Mouse (Mus musculus) heart, embryonic 15.5 days (tissue): ENCODE measurements at regions not wholly inside any gene's neighbourhood (a gene's known extent, or its start where the extent isn't known, plus 50 kb on each side); places are given as distances from the start of the nearest gene placed in this dataset.

Source experiments
- ATAC-seq: fragments of 200-750 bp; cut with Nextera tagmentation; replicated peaks from 2 replicates; pipeline ENCODE4 v1.8.0; 2017; ENCODE audit warnings: low read depth, moderate TSS enrichment; ENCODE audit not compliant: insufficient number of reproducible peaks, insufficient read depth, low FRiP score
- H3K27ac ChIP-seq: fragments of 300-500 bp; sonication (generic); 2 replicates; pipeline ENCODE4 v1.5.1; 2015; ENCODE audit warnings: mild to moderate bottlenecking, inconsistent platforms
- H3K27me3 ChIP-seq: fragments of 300-500 bp; sonication (generic); 2 replicates; pipeline ENCODE4 v1.6.1; 2015; ENCODE audit warnings: inconsistent platforms
- H3K36me3 ChIP-seq: fragments of 300-500 bp; sonication (generic); 2 replicates; pipeline ENCODE4 v1.6.1; 2015; ENCODE audit warnings: mild to moderate bottlenecking, inconsistent platforms
- H3K4me1 ChIP-seq: fragments of 300-500 bp; sonication (generic); replicated peaks from 2 replicates; pipeline ENCODE4 v1.6.1; 2015; ENCODE audit warnings: inconsistent platforms
- H3K4me2 ChIP-seq: fragments of 300-500 bp; sonication (generic); 2 replicates; pipeline ENCODE4 v1.6.1; 2015; ENCODE audit warnings: inconsistent platforms, mild to moderate bottlenecking, moderate library complexity
- H3K4me3 ChIP-seq: fragments of 300-500 bp; sonication (generic); 2 replicates; pipeline ENCODE4 v1.5.1; 2015; ENCODE audit warnings: mild to moderate bottlenecking, inconsistent platforms
- H3K9ac ChIP-seq: fragments of 300-500 bp; sonication (generic); 2 replicates; pipeline ENCODE4 v1.6.1; 2015; ENCODE audit warnings: mild to moderate bottlenecking, inconsistent platforms
- H3K9me3 ChIP-seq: fragments of 300-500 bp; sonication (generic); replicated peaks from 2 replicates; pipeline ENCODE4 v1.6.1; 2016; ENCODE audit warnings: inconsistent platforms
- WGBS: fragments of 180-500 bp; shearing (Covaris S2); methylation state at CpG from one replicate; pipeline ENCODE4 v1.1.7; 2015; ENCODE audit warnings: mixed read lengths; 5-methylcytosine and 5-hydroxymethylcytosine counted together

DNA sequence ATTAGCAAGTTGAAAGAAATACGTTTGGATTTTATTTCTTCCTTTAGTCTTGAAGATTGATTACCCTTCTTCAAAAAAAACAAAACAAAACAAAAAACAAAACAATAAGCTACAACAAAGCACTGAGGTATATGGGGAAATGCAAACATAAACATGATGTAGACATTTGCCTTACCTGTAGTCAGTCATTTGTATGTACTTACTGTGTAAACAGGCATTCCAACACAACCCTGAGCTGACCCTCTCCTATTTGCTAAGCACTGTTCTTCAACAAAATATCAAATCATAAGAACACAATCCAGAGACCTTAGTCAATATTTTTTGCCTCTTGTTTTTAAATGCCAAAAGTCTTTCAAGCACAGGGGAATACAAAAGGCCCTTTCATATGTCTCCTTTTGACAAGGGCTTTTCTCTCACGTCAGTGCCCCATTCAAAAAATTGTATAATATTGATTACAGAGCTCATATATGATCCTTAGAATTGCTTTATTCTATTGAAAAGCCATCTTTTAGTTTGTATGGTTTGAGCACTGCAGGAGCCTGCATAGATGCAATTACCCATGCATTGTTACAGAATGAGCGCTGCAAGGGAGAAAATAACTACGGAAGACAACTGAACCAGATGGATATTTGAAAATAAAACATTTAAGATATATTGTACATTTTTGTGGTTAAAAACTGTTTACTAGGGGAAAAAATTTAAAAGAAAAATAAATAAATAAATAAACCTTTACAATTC, 326.2 kb downstream of the Csnka2ip start:
- no peaks in the 10 kb centered on the region for H3K9me3 ChIP-seq
- no peaks in the 10 kb centered on the region for H3K36me3 ChIP-seq
- no peak overlapping the region for H3K4me3 ChIP-seq
- ATAC-seq: no peak
- no peak overlapping the region for H3K4me2 ChIP-seq
- H3K27ac ChIP-seq: no peak overlapping the region
- 83% methylated on average over 4 of the region's 4 CpGs for WGBS
- H3K9ac ChIP-seq: no peak overlapping the region
- H3K27me3 ChIP-seq: no peaks in the 10 kb centered on the region
- H3K4me1 ChIP-seq: no peaks in the 10 kb centered on the region

DNA sequence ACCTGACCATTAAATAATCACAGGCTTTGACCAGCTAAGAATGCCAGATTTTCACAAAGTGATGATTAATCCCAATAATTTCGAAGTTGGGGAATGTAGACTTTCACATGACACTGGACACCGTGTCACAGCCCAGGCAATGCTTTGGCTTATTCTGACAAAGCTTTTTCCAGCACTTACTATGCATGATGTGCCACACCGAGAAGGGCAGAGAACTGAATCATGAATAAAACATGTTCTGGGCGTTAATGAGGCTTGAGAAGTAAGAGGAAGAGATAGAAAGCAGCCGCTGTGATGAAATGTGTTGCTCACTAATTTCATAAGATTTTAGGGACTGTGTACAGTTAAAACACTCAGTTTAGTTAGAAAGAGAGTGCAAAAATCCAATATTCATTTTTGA, 326.8 kb downstream of the Csnka2ip start:
- no peak for ATAC-seq

DNA sequence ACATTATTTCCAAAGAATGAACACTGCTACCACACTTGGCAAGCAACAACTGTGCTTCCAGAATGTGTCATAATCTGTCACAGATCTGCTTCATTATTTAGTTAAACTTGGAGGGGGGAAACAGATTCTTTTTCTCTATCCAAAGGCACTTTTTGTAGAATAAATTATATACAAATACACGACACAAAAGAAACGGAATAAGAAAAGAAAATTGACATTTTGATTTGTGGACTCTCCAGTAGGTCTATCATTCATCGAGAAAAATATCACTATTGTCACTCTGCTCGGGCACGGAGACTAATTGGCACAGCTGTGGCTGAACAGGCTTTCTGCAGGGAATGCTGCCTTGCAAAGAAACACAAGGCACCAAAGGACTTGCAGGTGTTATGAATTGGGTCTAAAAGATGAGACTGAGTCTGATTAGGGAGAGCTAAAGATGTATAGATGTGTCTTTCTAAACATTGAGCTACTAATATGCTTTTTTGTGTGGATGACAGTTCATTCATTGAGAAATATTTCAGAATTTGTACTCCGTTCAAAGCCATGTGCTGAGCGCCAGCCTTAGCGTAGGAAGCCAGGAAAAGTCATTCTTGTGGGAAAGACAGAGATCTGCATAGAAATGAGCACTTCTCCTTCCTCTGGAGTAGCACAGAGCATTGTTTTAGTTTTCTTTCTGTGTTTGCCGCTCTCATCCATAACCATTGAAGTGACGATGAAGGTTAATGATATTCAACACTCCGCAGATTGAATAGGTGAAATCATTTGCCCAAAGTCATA, 337.1 kb downstream of the Csnka2ip start:
- Histone ChIP-seq H3K9ac (no peak overlapping the region), H3K27me3 (no peaks in the 10 kb centered on the region), H3K9me3 (no peaks in the 10 kb centered on the region), H3K4me1 (no peaks in the 10 kb centered on the region), H3K4me2 (no peak overlapping the region), H3K27ac (no peak overlapping the region), H3K36me3 (no peaks in the 10 kb centered on the region), H3K4me3 (no peak overlapping the region)
- ATAC-seq: no peak
- 84% methylated on average over 11 of the region's 11 CpGs for WGBS

More for the DNA sequence above, 326.8 kb downstream of the Csnka2ip start:
- no peak overlapping the region for H3K4me2 ChIP-seq
- no peaks in the 10 kb centered on the region for H3K36me3 ChIP-seq
- WGBS: 76% methylated on average over 5 of the region's 5 CpGs
- H3K4me3 ChIP-seq: no peak overlapping the region
- no peaks in the 10 kb centered on the region for H3K4me1 ChIP-seq
- H3K9me3 ChIP-seq: no peaks in the 10 kb centered on the region
- H3K27ac ChIP-seq: no peak overlapping the region
- H3K9ac ChIP-seq: no peak overlapping the region
- no peaks in the 10 kb centered on the region for H3K27me3 ChIP-seq

DNA sequence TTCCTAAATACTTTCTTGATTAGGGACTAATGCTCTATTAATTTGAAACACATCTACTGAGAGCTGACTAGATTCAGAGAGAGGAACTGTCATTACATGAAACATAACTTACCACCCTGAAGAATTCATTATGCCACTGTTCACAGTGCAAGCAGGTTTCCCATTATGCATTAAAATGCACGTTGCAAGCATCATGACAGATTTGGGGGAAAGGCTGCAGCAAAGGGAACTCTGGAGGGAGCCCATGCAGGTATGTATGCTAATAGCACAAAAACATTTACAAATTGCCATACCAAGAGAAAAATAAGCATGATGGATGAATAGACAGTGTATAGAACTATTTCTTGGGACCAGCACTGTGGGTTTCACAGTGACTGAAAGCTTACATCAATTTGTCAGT, 351.1 kb downstream of the Csnka2ip start:
- H3K9me3 ChIP-seq: no peaks in the 10 kb centered on the region
- WGBS: 69% methylated on average over 1 of the region's 1 CpGs

DNA sequence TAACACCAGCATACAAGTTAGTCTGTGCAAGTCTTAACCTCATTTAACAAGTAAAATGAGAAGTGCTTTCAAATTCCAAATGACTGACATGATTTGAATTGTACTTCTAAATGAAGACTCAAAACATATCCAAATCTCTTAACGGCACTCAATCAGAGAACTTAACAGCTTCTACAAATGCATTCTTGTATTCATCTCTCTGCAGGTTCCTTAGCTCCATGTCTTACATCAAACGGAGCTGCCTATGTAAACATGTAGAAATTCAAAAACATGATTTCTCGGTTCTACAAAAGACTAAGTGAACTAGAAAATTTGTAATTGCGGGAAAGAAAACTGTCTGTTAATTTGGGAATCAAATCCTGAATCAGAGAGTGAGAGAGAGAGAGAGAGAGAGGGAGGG, 353.5 kb downstream of the Csnka2ip start:
- Histone ChIP-seq H3K9ac (no peak overlapping the region), H3K27me3 (no peaks in the 10 kb centered on the region), H3K9me3 (no peaks in the 10 kb centered on the region), H3K4me3 (no peak overlapping the region), H3K4me1 (no peaks in the 10 kb centered on the region), H3K36me3 (no peaks in the 10 kb centered on the region), H3K4me2 (no peak overlapping the region), H3K27ac (no peak overlapping the region)
- WGBS: 74% methylated on average over 4 of the region's 4 CpGs
- no peak for ATAC-seq

More for the DNA sequence above, 351.1 kb downstream of the Csnka2ip start:
- H3K9ac ChIP-seq: no peak overlapping the region
- H3K27me3 ChIP-seq: no peaks in the 10 kb centered on the region
- H3K4me3 ChIP-seq: no peak overlapping the region
- ATAC-seq: no peak
- H3K4me2 ChIP-seq: no peak overlapping the region
- no peaks in the 10 kb centered on the region for H3K4me1 ChIP-seq
- no peak overlapping the region for H3K27ac ChIP-seq
- H3K36me3 ChIP-seq: no peaks in the 10 kb centered on the region

DNA sequence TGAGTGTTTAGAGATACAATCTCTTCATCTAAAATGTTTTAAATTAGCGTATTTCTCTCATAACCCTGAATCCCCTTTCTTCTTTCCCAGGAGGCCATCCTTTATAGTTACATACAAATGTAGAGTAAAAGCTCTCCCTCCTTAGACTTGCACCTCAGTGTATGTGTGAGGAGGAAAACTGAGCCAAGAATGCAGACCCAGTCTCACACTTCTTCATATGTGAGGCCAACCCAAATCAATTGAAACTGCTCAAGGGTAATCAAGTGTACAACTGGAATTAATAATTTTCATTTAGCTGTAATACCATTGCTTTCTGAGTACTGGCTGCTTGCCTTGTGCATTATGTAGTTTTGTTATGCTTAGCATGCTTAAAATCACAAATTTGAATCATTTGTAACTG, 356.3 kb downstream of the Csnka2ip start:
- Histone ChIP-seq H3K4me1 (no peaks in the 10 kb centered on the region), H3K27me3 (no peaks in the 10 kb centered on the region), H3K36me3 (no peaks in the 10 kb centered on the region), H3K27ac (no peak overlapping the region), H3K4me2 (no peak overlapping the region), H3K4me3 (no peak overlapping the region), H3K9me3 (no peaks in the 10 kb centered on the region), H3K9ac (no peak overlapping the region)
- ATAC-seq: no peak
- 79% methylated on average over 1 of the region's 1 CpGs for WGBS

DNA sequence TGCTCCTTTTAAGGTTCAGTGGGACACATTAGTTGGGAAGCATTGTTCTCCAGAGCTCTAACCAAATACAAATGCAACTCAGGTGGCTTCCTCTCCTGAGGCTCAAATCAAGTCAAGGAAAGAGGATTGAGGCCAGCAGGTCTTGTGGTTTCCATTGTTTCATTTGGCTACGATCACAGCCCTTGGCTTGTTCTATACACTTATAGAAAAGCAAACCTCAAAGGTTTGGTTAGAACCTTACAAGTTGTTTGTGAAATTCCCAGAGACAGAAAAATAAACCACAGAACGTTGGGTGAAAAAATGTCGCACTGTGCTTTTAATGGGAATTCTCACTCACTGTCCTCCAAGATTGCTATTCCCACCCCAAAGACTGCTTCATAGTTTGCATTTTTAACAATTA, 360.4 kb upstream of the Epha3 start:
- Histone ChIP-seq H3K9me3 (no peaks in the 10 kb centered on the region), H3K36me3 (no peaks in the 10 kb centered on the region), H3K4me2 (no peak overlapping the region), H3K4me1 (no peaks in the 10 kb centered on the region), H3K27me3 (no peaks in the 10 kb centered on the region), H3K9ac (no peak overlapping the region), H3K4me3 (no peak overlapping the region), H3K27ac (no peak overlapping the region)
- 77% methylated on average over 3 of the region's 3 CpGs for WGBS
- ATAC-seq: no peak

DNA sequence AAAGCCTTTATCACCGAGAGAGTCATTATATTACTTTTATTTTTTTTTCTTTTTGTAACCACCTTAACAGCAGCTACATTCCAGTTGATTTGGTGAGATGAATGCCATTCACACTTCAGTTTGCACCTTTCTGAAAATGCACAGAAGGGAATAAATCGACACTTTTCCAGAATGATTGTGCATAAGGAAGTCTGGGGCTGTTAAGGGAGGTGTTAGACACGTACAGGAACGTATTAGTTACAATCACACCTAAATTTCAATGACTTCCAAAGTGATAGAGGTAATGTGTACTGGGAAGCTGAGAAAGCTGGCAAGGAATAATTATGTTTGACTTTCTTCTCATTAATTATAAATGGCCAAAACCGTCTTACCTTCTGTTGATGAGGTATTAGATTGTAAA, 352.7 kb upstream of the Epha3 start:
- Histone ChIP-seq H3K27ac (no peak overlapping the region), H3K4me2 (no peak overlapping the region), H3K9ac (no peak overlapping the region), H3K36me3 (no peaks in the 10 kb centered on the region), H3K9me3 (no peaks in the 10 kb centered on the region), H3K27me3 (no peaks in the 10 kb centered on the region), H3K4me3 (no peak overlapping the region), H3K4me1 (no peaks in the 10 kb centered on the region)
- ATAC-seq: no peak
- 69% methylated on average over 5 of the region's 5 CpGs for WGBS

DNA sequence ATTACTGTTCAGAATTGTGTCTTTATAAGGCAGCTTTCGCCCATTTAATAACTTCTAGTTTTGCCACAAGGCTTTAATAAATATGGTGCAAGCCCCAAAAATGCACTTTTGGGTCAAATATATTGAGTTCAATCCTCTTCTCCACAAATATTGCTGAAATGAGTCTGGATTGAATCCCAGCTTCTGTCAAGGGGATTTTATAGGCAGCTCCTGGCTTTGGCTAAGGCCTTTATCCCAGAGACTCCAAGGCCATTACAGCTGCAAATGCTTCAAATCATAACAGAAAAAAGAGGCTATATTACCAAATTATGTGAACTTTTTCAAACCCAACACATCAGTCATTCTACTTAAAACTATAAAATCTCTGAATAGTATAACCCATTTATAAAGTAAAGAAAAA, 347.9 kb upstream of the Epha3 start:
- 77% methylated on average over 1 of the region's 1 CpGs for WGBS
- H3K4me1 ChIP-seq: no peaks in the 10 kb centered on the region
- no peaks in the 10 kb centered on the region for H3K36me3 ChIP-seq
- no peaks in the 10 kb centered on the region for H3K27me3 ChIP-seq
- no peak for ATAC-seq
- H3K9me3 ChIP-seq: no peaks in the 10 kb centered on the region
- H3K9ac ChIP-seq: no peak overlapping the region
- no peak overlapping the region for H3K4me2 ChIP-seq
- no peak overlapping the region for H3K4me3 ChIP-seq
- no peak overlapping the region for H3K27ac ChIP-seq

DNA sequence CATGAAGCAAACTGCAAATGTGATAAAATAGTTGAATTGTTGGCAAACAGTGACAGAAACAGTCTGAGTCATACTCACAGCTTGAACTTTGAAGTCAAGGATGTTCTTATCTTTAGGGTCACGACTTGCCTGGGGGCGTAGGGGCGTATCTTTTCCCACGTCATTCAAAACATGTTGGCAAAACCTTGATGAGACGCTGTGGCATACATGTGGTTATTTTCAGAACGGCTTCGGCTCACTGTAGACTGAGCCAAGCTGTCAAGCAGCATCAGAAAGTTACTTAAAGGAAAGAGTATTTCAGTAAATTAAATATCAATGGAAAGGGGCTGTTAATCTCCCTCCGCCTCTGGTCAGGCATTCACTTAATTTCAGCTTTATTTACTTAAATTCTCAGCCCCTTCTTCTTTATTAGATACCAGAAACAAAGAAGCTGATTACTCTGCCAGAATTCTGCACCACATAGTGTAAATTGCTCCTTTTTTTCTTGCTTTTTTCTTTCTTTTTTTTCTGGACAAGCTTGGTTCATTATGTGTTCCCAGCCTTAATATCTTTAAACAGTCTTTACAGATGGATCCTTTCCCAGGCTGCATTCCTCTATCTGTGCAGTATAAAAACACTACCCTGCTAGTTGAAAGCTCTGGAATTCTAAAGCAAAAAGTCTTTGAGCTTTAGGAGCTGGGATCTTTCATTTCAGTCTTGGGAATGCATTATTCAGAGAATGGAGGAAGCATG, 302.9 kb upstream of the Epha3 start:
- Histone ChIP-seq H3K9me3 (no peaks in the 10 kb centered on the region), H3K9ac (no peak overlapping the region), H3K36me3 (no peaks in the 10 kb centered on the region), H3K4me2 (peak overlapping the region; percentile 10; the same call in 1 of the 2 replicates), H3K4me3 (0 out of 2 replicates have a peak overlapping the region, but pooled peaks have one; percentile 8), H3K27ac (peak overlapping the region; percentile 34; the same call in 1 of the 2 replicates), H3K27me3 (no peaks in the 10 kb centered on the region), H3K4me1 (peaks cover 11% of the 10 kb centered on the region)
- ATAC-seq: no peak
- WGBS: 20% methylated on average over 8 of the region's 8 CpGs

DNA sequence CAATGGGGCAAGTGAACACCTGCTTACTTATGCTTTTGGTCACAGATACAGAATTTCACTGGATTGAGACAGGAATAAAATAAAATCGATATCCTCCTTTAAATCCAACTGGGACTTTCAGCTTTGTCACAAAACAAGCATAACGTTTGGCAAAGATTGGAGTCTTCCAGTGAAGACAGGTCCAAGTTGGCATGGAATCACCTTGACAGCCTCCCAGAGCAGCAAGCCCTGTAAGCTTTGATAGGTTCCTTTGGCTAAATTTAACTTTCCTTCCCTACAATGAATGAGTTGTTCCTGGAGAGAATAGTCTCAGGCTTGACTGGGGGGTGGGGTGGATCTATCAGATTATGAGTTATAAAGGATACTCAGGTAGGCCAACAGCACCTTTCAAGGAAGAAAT, 302.1 kb upstream of the Epha3 start:
- Histone ChIP-seq H3K9me3 (no peaks in the 10 kb centered on the region), H3K36me3 (no peaks in the 10 kb centered on the region), H3K9ac (no peak overlapping the region), H3K27me3 (no peaks in the 10 kb centered on the region), H3K27ac (no peak overlapping the region), H3K4me3 (no peak overlapping the region), H3K4me2 (no peak overlapping the region), H3K4me1 (peaks cover 11% of the 10 kb centered on the region)
- ATAC-seq: no peak
- 53% methylated on average over 2 of the region's 2 CpGs for WGBS
